Mouse (Mus musculus) cerebellum, adult 2 months (tissue): ENCODE results near the gene Abraxas1.

Source experiments
- CTCF ChIP-seq: fragments of 200-500 bp; IDR thresholded peaks from 2 replicates; pipeline ENCODE4 v1.5.1; 2011; ENCODE audit warnings: low read depth, mild to moderate bottlenecking, control low read depth, low read length, moderate library complexity, borderline replicate concordance; ENCODE audit not compliant: insufficient read depth
- POLR2A ChIP-seq: fragments of 200-500 bp; IDR thresholded peaks from 2 replicates; pipeline ENCODE4 v1.6.1; 2011; ENCODE audit warnings: low read length, control low read depth, borderline replicate concordance; ENCODE audit not compliant: insufficient read depth

DNA sequence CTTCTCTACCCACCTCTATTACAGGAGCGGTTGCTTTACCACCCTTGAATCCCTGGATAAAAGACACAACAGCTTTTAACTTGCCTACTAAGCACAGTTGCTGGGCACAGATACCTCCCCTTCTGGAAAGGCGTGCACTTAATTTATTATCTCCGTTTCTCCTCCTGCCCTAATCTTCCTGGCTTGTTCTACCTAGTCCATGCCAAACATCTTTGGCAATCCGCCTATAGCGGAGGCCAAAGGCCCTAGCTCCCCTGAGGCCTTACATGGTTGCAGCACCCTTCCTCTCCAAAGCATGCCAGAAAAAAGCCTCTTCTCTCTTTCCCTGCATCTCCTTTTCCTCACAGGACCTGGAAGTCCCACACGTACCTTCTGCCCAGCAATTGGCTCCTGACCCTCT lies 43.7 kb upstream of the Abraxas1 start:
- TF ChIP-seq POLR2A = no peak
- TF ChIP-seq CTCF = no peak
